Mouse (Mus musculus) activated CD4-positive, CD25-positive, alpha-beta regulatory T cell, adult 4 months (primary cell): Measurements from ENCODE around the gene Tmem233. TPM values are rescaled to one million over a fixed set of nuclear protein-coding genes. Genes with fewer than 3 reads are reported as not detected.

Experiments used
- ATAC-seq: one replicate; pipeline ENCODE4 v1.8.0; 2017
- polyA plus RNA-seq, 2 experiments: library from polyadenylated mRNA; unstranded; fragments of 100-300 nt; shearing (Covaris generic); gene quantifications; one replicate each; pipeline ENCODE4 v1.2.1; 2017

The Tmem233 gene
- polyA plus RNA-seq, 2 experiments from 2014 or later, result not detected

DNA sequence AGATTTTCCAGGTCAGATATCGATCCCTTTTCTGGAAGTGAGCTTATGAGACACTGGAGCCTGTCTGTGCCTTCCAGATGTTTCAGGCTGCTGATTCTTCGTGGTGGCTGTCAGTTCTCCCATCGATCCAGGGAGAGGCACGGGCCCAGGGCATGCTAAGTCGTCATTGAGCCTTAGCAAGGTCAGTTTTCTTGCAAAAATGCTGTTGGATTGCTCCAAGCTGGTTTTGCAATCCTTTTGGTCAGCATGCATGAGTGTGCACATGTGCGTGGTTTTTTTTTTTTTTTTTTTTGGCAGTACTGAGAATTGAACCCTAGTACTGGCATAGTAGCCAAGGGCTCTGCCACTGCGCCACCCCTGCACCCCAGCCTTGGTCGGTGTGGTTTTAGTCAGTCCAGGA is 79.9 kb downstream of the Tmem233 start:
- ATAC-seq, result no peak

DNA sequence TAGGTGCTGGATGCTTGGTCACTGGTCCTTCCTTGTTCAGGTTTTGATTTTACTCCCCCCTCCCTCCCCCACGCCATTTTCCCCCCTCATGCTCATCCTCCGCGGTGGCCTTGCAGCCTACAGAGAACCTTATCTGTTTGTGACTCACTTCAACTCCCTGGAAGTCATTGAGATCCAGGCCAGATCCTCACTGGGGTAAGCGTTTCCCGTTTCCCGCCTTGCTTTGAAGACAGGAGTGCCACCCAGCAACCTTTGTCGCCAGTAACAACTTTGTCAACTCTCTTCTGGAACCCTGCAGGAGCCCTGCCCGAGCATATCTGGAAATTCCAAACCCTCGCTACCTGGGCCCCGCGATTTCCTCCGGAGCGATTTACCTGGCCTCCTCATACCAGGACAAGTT is 85.7 kb downstream of the Tmem233 start:
- ATAC-seq, result no peak

DNA sequence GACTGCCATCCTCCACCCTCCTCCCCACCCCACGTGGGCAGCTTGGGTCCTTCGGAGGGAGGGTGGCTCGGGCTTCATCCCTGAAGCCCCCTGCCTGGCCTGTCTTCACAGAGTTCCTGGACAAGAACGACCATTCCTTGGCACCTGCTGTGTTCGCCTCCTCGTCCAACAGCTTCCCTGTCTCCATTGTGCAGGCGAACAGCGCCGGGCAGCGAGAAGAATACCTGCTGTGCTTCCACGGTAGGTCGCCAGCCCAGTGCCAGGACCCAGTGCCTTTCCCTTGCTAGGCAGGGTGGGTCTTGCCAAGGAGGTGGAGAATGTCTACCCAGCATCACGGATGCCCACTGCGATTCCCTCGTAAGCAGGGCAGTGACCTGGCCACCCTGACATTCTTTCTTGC is 88.9 kb downstream of the Tmem233 start:
- no peak for ATAC-seq

DNA sequence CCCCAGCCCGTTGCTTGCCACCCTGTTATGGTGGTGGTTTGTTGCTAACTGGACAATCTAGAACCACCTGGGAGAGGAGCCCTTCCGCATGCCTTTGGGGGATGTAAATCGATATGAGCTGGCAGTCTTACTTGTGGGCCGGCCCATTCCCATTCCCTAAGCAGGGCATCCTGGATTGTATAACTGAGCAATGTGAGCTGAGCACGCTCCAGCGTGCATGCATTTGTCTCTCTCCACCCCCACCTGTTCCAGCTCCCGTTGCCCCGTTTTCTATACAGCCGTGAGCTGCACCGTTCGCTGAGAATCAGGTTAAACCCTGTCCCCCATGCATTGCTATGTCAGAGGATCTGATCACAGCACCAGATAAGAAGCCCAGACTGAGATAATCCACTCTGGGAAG is 91.3 kb downstream of the Tmem233 start:
- no peak for ATAC-seq

Other genes starting within 250 kb of the Tmem233 start
- gene Cit, start 238.0 kb downstream of the Tmem233 start, polyA plus RNA-seq, result 10 to 100 TPM in 1 of 2 experiments, 1 to 10 TPM in 1; 7.2 to 10.2 TPM
- gene Prkab1, start 58.7 kb downstream of the Tmem233 start, polyA plus RNA-seq, result 10 to 100 TPM; 36.1 to 43.3 TPM
- not detected for gene Ccdc60, start 205.7 kb upstream of the Tmem233 start, polyA plus RNA-seq